Mouse (Mus musculus) embryo, embryonic 11 days (tissue): ENCODE results near the gene Hlcs.
"Not testable (repeated sequence)": the region's sequence is repeated elsewhere in the genome, so short reads cannot be mapped to it uniquely, and the experiment has no call there.

Experiments used
- DNase-seq: peaks from one replicate; pipeline ENCODE4 v3.0.0-alpha.2; 2015

Gene Hlcs

DNA sequence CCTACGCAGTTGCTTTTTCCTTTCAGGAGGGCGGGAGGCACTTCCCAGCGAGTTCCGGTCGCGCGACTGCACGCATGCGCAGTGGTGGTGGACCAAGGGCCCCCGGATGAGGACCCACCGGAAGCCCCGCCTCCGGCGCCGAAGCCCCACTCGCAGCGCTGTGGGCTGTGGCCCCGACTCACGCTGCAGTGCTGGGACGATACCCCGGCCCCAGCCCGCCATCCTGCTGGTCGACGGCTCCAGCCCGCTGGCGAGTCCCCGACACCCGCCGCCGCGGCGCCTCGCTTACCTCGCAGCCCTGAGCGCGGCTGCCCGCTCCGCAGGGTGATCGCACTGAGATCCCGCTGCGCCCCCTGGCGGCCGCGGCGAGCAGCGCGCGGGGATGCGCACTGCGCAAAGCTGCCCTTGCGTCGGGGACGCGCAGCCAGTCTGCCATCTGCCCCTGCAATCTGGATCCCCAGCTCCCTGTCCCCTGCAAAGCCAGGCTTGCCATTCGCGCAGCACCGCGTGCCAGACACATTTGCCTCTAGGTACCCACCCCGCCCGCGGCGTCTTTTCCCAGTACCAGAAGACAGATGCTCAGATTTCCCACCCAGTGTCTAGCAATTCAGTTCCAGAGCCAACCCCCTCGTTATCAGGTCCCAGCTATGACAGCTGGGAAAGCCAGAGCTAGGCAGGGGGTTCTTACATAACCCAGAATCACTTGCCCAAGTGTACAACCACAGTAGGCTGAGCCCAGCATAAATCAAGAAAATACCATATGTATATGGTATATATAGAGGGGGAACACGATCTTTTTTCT is at the start of gene Hlcs:
Gene Hlcs (minus strand): TSS at position 343 of the 802 bp plus-strand sequence.
- peak; percentile 97 for DNase-seq

DNA sequence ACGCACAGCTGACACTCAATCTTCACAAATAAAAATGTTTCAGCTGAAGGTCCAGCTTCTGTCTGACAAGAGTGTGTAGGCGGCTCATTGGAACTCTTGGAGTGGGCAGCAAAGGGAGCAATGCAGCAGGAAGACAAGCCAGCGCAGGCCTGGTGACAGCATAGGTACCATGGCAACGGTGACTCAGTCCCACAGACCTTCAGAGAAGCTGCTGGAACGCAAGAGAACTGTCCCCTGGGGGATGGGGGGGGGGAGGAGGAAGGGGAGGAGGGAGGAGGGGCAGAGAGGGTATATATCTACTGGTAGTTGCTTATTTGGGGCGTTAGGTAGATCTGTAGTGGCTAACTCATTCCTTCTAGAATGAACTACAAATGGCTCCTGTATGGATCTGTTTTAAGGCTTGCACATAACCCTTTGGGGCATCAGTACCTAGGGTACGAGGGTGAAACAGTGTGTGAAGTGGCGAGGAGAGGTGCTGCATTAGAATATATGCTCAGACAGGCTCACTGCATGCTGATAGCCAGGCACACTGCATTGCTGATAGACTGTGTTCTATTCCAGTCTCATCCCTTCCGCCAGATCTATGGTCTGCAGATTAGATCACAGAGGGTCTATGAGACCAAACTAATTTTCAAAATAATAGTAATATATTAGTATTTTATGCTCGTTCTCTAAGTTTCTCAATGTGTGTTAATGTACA is 49.0 kb upstream of the Hlcs start:
- DNase-seq, result peak; percentile 63

- DNase-seq, result no peak
These were observed 47.4 kb upstream of the Hlcs start for GRCm38 (mm10) chr16:94360578-94361350.

DNA sequence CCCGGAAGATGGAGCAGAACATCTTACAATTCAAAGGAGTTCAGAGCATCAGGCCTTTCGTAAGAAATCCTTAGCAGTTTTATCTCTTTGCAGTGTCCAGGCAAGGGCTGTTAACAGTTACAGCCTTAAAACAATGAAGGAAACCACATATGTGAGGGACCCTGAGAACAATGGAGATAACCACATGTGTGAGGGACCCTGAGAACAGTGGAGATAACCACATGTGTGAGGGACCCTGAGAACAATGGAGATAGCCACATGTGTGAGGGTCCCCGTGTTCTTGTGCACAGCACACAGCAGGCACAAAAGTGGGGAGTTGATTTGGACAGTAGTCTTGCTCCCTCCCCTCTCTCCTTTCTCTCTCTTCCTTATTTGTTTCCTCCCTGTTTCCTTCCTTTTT is 44.7 kb upstream of the Hlcs start:
- no peak for DNase-seq

- DNase-seq, result no peak
These were observed 43.6 kb upstream of the Hlcs start for GRCm38 (mm10) chr16:94356776-94357494.

DNA sequence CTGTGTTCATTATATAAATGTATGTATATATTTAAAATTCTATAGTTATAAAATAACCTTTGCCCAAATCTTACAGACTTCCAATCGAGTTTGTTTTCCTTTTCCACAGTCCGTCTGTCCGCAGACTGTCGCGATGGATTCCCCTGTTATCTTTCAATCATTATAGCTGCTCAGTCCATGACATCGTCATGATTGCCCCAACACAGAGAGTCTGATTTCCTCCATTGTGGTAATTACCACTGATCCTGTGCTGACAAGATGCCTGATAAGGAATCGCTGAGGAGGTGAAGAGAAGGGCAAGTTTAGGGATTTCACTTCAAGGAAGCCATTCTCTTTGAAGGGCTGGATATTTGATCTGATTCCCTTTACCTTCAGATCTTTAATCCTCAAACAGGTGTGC is 42.7 kb upstream of the Hlcs start:
- DNase-seq, result no peak

- DNase-seq, result peak; percentile 48
These were observed 41.1 kb upstream of the Hlcs start for GRCm38 (mm10) chr16:94354450-94354849.

DNA sequence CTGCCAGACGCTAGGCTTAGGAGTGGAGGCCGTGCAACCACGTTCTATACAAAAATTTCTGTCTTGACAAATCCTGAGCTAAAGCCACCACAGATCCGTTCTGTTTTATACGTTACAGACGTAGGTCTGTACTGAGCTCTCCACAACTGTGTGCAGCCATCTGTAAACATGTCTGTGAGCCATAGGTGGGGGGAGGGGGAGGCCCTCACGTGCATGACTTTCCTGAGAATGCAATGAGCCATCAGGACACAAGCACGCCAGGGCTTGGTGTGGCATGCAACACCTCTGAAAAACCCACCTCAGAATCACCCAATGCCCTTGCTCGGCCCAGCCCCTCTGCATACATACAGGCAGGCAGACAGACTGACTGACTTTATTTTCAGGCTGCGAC is 36.9 kb upstream of the Hlcs start:
- no peak for DNase-seq

GRCm38 (mm10) chr16:94349588-94350286 is 36.4 kb upstream of the Hlcs start:
- DNase-seq, result no peak

GRCm38 (mm10) chr16:94348779-94349178 is 35.4 kb upstream of the Hlcs start:
- no peak for DNase-seq

DNA sequence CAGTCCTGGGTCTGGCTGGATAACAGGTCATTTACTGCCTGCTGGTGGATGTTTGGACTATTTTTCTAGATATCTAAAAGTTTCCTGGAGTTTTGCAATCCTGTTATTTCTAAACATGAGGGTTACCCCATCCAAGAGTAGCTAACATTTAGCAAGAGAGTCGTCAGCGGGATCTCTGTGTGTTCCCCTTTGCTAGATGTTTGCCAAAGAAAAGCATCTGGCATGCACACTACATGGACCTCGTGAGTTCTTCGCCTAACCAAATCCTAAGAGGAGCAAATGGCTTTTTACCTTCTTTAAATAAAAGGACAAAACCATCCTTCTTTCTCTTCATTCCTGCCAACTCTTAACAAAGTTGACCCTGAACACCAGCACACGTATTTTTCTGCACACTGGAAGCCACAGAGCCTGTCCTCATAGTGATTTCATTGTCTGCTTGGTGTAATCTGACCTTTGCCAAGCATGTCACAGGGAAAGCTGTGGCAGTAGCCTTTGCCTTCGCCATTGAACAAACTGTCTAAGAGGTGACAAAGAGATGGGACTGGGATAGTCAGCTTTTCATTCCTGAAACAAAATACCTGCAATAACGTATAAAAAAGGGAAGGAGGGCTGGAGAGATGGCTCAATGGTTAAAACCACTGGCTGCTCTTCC is 33.8 kb upstream of the Hlcs start:
- no peak for DNase-seq

- no peak for DNase-seq
These were observed 32.4 kb upstream of the Hlcs start for GRCm38 (mm10) chr16:94345733-94346132.

DNA sequence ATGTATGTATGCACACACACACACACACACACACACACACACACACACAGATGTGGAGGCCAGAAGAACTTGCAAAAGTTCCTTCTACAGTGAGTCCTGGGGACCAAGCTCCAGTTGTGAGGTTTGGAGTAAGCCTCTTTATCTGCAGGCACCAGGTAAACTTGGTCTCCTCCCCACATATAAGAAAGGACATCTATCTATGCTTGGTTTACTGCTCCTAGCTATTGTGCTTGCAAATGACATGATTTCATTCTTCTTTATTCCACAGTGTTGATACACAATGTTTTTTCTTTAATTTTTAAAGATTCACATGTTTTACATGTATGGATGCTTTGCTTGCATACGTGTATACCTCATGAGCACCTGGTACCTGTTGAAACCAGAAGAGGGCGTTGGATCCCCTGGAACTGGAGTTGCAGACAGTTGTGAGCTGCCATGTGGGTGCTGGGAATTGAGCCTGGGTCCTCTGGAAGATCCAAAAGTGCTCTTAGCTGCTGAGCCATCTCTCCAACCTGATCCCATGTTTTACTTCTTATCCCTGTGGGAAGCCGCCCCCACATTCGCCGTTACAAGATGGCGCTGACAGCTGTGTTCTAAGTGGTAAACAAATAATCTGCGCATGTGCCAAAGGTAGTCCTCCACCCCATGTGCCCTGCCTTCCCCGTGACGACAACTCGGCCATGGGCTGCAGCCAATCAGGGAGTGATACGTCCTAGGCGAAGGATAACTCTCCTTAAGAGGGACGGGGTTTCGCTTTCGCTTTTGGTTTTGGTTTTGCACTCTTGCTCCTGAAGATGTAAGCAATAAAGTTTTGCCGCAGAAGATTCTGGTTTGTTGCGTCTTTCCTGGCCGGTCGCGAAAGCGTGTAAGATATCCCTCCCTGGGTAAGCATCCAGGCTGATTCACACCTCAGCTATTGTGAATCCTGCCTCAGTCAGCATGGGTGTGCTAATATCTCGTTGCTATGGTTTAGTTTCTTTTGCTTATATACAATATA is 26.1 kb upstream of the Hlcs start:
- DNase-seq, result not testable (repeated sequence)

GRCm38 (mm10) chr16:94335656-94336055 is 22.3 kb upstream of the Hlcs start:
- no peak for DNase-seq

DNA sequence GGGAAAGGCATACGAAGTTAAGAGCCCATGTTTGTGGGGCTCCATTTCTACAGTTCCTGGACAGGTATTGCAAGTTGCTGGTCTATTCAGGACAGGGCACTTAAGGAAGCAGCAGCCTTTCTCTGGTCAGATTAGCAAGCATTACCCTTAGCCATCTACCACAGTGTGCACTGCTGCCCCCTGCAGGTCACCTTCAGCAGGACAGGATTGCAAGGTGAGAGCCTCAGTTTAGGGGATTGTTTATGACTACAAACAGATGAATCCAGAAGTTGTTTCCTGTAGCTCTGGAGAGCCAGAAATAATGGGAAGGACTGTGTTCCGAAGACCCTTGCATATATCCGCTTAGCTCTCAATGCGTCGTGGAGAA is 18.5 kb upstream of the Hlcs start:
- DNase-seq, result peak; percentile 52

DNA sequence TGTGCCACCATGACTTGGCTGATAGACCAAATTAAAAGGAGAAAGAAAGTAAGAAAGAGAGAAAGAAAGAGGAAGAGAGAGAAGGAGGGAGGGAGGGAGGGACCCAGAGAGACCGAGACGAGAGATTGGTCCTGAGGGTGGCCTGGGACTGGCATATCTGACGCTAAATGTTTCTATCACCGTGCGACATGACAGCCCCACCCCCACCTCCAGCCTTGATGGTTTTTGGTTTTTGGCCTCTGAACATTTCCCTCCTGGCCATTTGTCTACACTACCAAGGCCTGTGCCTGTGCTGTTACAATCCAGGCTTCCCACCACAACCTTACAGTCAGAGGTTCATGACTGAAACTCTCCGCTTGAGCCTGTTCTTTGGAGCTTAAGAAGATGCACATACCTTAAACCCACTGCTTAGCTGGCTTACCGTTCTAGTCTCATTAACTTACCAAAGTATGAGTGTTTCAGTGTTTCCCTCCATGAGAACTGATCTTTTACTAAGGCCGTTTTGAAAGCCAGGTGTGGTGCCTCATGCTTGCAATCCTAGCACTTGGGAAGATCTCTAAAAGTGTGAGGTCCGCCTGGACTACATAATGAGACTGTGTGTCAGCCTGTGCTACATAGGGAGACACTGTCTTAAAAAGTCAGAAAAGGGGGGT is 18.0 kb upstream of the Hlcs start:
- DNase-seq, result no peak

DNA sequence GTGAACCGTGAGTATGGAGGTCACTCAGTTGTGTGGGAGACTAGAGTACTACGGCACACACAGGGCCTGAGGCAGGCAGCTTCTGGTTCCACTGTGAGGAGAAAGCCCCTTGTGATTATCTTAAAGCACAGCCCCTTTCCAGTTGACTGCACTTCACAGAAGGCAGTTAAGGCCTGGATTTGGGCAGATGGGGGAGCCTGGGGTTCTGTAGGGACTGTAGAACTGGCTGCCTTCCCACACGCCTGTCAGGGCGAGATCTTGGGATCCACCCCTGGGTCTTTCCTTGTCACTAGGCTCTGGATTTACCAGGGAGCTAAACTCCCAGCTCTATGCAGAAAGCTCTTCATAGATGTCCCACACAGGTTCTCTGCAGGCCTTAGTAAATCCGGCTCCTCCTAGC is 17.1 kb upstream of the Hlcs start:
- peak; percentile 21 for DNase-seq

DNA sequence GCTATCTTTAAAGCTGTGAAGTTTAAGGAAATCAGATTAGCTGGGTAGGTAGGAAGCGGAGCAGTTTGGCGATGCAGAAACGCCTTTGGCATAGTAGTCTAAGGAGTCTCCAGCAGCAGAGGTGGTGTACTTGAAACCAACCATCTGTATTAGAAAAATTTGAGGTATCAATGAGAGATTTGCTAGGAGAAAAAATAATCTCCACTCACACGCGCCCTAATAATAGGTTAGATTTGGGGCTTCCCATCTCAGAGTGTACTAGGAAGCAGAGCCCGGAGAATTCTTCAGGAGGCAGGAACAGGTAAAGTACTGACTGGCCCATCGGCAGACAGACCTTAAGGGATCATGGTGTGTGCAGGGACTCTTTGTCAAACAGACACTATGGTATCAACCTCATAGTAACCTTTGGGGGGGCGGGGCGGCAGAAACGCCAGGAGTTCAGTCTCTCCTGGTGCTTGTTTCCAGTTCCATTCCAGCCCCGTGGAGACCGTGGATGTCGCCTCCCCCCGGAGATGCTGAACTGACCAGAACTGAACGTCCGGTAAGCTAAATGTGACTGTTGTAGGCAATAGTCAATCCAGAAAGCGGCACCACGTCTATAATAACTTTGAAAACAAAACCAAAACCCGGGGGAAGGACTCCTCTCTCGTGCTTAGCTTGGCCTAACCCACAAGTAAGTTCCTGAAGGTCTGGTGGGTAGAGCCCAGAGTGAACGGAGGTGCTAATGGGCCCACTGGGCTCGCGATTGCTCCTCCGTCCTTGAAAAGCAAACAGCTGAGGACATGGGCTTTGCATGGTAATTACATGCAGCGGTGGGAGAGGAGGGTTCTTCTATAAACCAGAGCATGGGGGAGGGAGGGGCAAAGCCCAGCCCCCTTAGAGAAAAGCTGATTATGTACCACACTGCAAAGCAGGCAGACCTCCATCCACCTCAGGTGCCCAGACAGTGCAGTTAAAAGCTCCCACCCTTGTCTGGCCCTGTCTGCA is 15.8 kb upstream of the Hlcs start:
- DNase-seq, result peak; percentile 39
